Mouse (Mus musculus) cerebellum, adult 2 months (tissue): ENCODE measurements around the gene Wdr45. TPM values are rescaled to one million over a fixed set of nuclear protein-coding genes. Genes with fewer than 3 reads are reported as not detected.
A peak's percentile ranks its signal among the peaks of the same experiment; 100 is the strongest.

Experiments used
- DNase-seq, 2 experiments: peaks; one replicate each; pipeline ENCODE4 v3.0.0; 2021
- H3K27ac ChIP-seq: fragments of 200-500 bp; 2 replicates; pipeline ENCODE4 v1.5.1; 2012; ENCODE audit warnings: low read length, control low read depth, inconsistent platforms; ENCODE audit not compliant: insufficient read depth
- H3K27me3 ChIP-seq: fragments of 200-500 bp; 2 replicates; pipeline ENCODE4 v1.6.1; 2012; ENCODE audit warnings: inconsistent platforms, mild to moderate bottlenecking, low read length, moderate library complexity; ENCODE audit not compliant: control insufficient read depth, insufficient read depth
- H3K4me1 ChIP-seq: fragments of 200-500 bp; 2 replicates; pipeline ENCODE4 v1.6.1; 2011; ENCODE audit warnings: low read length; ENCODE audit not compliant: control insufficient read depth, insufficient read depth
- H3K4me3 ChIP-seq: fragments of 200-500 bp; replicated peaks from 2 replicates; pipeline ENCODE3; 2011; ENCODE audit warnings: mild to moderate bottlenecking, low read depth, low read length, control low read depth; ENCODE audit not compliant: insufficient read depth
- CTCF ChIP-seq: fragments of 200-500 bp; IDR thresholded peaks from 2 replicates; pipeline ENCODE4 v1.5.1; 2011; ENCODE audit warnings: low read depth, mild to moderate bottlenecking, control low read depth, low read length, moderate library complexity, borderline replicate concordance; ENCODE audit not compliant: insufficient read depth
- POLR2A ChIP-seq: fragments of 200-500 bp; IDR thresholded peaks from 2 replicates; pipeline ENCODE4 v1.6.1; 2011; ENCODE audit warnings: low read length, control low read depth, borderline replicate concordance; ENCODE audit not compliant: insufficient read depth
- WGBS: fragments of 180-500 bp; shearing (Covaris S2); methylation state at CpG from one replicate; pipeline ENCODE4 v1.1.7; 2018; 5-methylcytosine and 5-hydroxymethylcytosine counted together
- polyA plus RNA-seq: library from polyadenylated mRNA; depleted of rRNA; stranded (reverse); fragments of >200 nt; gene quantifications from 2 replicates; pipeline ENCODE4 v1.2.3, GENCODE M21; 2012; rRNA removed

Wdr45 gene
- polyA plus RNA-seq, 1 experiment = 81.8 TPM

GRCm38 (mm10) chrX:7772766-7773165 is 58.6 kb downstream of the Wdr45 start:
- H3K27ac ChIP-seq = no peak overlapping the region
- no peaks in the 10 kb centered on the region for H3K27me3 ChIP-seq
- no peak for DNase-seq
- 13% methylated on average over 2 of the region's 2 CpGs for WGBS
- no peaks in the 10 kb centered on the region for H3K4me1 ChIP-seq
- TF ChIP-seq POLR2A (no peak), CTCF (peak; percentile 31; the same call in 1 of the 2 replicates)
- H3K4me3 ChIP-seq = no peak overlapping the region

GRCm38 (mm10) chrX:7775501-7776205 is 61.5 kb downstream of the Wdr45 start:
- TF ChIP-seq POLR2A (no peak), CTCF (no peak)
- 76% methylated on average over 9 of the region's 9 CpGs for WGBS
- no peak overlapping the region for H3K4me3 ChIP-seq
- H3K4me1 ChIP-seq = no peaks in the 10 kb centered on the region
- DNase-seq = no peak
- H3K27ac ChIP-seq = no peak overlapping the region
- H3K27me3 ChIP-seq = no peaks in the 10 kb centered on the region

- 49% methylated on average over 8 of the region's 8 CpGs for WGBS
- TF ChIP-seq POLR2A (no peak), CTCF (peak; percentile 77)
- no peak overlapping the region for H3K27ac ChIP-seq
- peak; percentile 57 to 68 for DNase-seq
- H3K4me3 ChIP-seq = no peak overlapping the region
- H3K27me3 ChIP-seq = no peaks in the 10 kb centered on the region
- H3K4me1 ChIP-seq = no peaks in the 10 kb centered on the region
Measured at GRCm38 (mm10) chrX:7776329-7777082, 62.4 kb downstream of the Wdr45 start.

Other genes starting within 250 kb of the Wdr45 start
- gene Foxp3, start 140.7 kb upstream of the Wdr45 start, polyA plus RNA-seq = 0.03 TPM in 1 of 2 replicates, not detected in the other
- gene Ppp1r3f, start 140.1 kb upstream of the Wdr45 start, polyA plus RNA-seq = 20.6 and 21.4 TPM in 2 replicates
- gene Ccdc22, start 108.8 kb upstream of the Wdr45 start, polyA plus RNA-seq = 31.7 and 33.4 TPM in 2 replicates
- gene Cacna1f, start 107.2 kb upstream of the Wdr45 start, polyA plus RNA-seq = 0.08 and 0.13 TPM in 2 replicates
- 945 and 955 TPM in 2 replicates for gene Syp, start 75.9 kb upstream of the Wdr45 start, polyA plus RNA-seq
- gene Prickle3, start 57.1 kb upstream of the Wdr45 start, polyA plus RNA-seq = 1.7 and 2.1 TPM in 2 replicates
- gene Plp2, start 42.9 kb upstream of the Wdr45 start, polyA plus RNA-seq = 5.2 and 6.5 TPM in 2 replicates
- 2.2 and 2.6 TPM in 2 replicates for gene Magix, start 33.1 kb upstream of the Wdr45 start, polyA plus RNA-seq
- gene Gpkow, start 17.2 kb upstream of the Wdr45 start, polyA plus RNA-seq = 30.5 and 33.1 TPM in 2 replicates
- 0.54 TPM in 1 of 2 replicates, not detected in the other for gene Gm45208, start 7.9 kb downstream of the Wdr45 start, polyA plus RNA-seq
- gene Praf2, start 14.1 kb downstream of the Wdr45 start, polyA plus RNA-seq = 166 and 179 TPM in 2 replicates
- 68.3 and 82.6 TPM in 2 replicates for gene Ccdc120, start 36.6 kb downstream of the Wdr45 start, polyA plus RNA-seq
- 24.4 and 24.5 TPM in 2 replicates for gene Tfe3, start 48.2 kb downstream of the Wdr45 start, polyA plus RNA-seq
- gene Gripap1, start 75.4 kb downstream of the Wdr45 start, polyA plus RNA-seq = 110 TPM in 2 replicates
- gene Kcnd1, start 108.0 kb downstream of the Wdr45 start, polyA plus RNA-seq = 5.9 and 7.6 TPM in 2 replicates
- gene Otud5, start 127.0 kb downstream of the Wdr45 start, polyA plus RNA-seq = 49.4 and 52.5 TPM in 2 replicates
- gene Pim2, start 163.9 kb downstream of the Wdr45 start, polyA plus RNA-seq = 47.9 and 50.5 TPM in 2 replicates
- gene Slc35a2, start 169.7 kb downstream of the Wdr45 start, polyA plus RNA-seq = 40.6 and 46.8 TPM in 2 replicates
- gene Pqbp1, start 184.9 kb downstream of the Wdr45 start, polyA plus RNA-seq = 165 and 174 TPM in 2 replicates
- 27.5 TPM in 2 replicates for gene Timm17b, start 185.0 kb downstream of the Wdr45 start, polyA plus RNA-seq
- gene Gm10491, start 193.5 kb downstream of the Wdr45 start, polyA plus RNA-seq = not detected in 2 replicates
- gene Gm10490, start 195.2 kb downstream of the Wdr45 start, polyA plus RNA-seq = not detected in 2 replicates
- 395 and 461 TPM in 2 replicates for gene Pcsk1n, start 205.5 kb downstream of the Wdr45 start, polyA plus RNA-seq
- not detected in 2 replicates for gene Eras, start 214.3 kb downstream of the Wdr45 start, polyA plus RNA-seq
- gene Hdac6, start 233.6 kb downstream of the Wdr45 start, polyA plus RNA-seq = 66.2 and 71.0 TPM in 2 replicates